Mouse (Mus musculus) mammary gland, adult 2 months (tissue): Measurements from ENCODE around the gene Gm10491. TPM values are rescaled to one million over a fixed set of nuclear protein-coding genes. Genes with fewer than 3 reads are reported as not detected.

ENCODE experiments used
- polyA plus RNA-seq: library from polyadenylated mRNA; depleted of rRNA; stranded (reverse); fragments of >200 nt; gene quantifications from 2 replicates; pipeline ENCODE4 v1.2.3, GENCODE M21; 2012; ENCODE audit warnings: low replicate concordance; rRNA removed

Gm10491 gene
- polyA plus RNA-seq: not detected in 2 replicates

DNA sequence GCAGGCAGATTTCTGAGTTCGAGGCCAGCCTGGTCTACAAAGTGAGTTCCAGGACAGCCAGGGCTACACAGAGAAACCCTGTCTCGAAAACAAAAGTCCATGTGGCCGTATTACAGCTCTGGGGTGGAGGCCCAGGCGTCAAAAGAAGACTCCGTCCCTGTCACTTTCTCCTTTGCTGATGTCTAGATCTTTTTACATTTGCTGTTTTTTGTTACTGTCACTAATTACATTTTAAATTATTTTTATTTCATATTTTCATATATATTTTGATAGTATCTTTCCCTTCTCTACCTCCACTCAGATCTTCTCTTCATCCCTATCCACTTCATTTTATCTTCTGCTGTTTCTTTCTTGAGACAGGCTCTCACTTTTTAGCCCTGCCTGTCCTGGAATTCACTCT lies at the start of gene Gm10491:
Gene Gm10491, minus strand, starts transcription at position 101 of the 400 bp plus-strand sequence.

DNA sequence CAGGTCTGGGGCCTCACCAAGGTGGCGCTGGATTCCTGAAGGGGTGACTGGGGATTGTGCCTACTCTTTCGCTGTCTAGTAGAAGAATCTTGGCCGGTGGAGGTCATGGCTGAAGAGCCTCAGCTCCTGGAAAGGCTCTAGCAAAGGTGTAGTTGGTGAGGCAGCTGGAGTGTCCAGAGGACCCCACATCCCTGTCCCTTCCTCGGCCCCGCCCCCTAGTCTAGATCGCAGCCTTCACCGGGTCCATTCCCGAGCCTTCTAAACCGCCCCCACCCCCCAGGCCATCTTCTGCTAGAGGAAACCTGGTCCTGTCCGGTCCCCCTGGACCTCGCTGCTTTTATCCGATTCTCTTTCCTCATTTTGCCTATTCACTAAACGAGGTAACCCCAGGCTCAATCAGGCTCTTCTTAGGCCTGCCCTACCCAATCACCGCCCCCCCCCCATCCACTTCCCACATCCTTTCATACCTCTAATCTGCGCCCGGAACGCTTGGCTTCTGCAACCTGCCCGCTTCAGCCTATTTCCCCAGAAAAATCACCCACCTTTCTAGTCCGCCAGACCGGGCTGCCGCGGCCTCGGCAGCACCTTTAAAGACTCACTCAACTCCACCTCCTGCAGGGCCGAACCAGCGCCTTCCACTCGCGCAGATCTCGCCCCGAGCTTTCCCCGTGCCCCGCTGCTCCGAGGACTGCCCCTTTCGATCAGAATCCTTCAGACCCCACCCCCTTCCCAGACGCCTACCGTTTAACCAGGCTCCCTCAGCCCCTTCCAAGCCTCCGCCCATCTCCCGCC lies 39.7 kb upstream of the Gm10491 start, which contains the start of gene Hdac6:
Gene Hdac6, minus strand, starts transcription at position 782 of the 792 bp plus-strand sequence.

DNA sequence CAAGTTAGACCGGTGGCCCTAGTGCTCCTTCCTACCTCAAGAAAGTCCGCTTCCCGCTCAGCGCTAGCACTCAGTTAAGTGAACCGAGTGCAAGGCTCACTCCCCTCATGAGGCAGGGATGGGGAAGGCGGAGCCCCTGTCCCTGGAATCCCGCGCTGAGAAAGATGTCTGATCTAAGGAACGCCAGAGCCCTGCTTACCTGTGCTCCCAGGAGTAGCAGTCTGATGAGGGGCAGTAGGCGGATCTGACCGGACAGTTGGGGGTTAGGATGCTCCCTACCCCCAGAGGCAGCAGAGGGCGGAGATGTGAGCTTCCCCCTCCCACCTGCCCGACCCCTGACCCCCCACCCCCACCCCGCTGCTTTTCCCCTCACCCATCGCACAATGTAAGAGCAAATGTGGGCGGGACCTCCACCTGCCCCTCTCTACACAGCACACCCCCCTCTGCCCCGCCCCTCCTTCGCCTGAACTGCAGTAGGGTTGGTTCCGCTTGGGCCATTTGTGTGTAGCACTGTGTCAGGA lies 20.7 kb upstream of the Gm10491 start, which contains the start of gene Eras:
Gene Eras, minus strand, starts transcription at position 338 of the 521 bp plus-strand sequence.

DNA sequence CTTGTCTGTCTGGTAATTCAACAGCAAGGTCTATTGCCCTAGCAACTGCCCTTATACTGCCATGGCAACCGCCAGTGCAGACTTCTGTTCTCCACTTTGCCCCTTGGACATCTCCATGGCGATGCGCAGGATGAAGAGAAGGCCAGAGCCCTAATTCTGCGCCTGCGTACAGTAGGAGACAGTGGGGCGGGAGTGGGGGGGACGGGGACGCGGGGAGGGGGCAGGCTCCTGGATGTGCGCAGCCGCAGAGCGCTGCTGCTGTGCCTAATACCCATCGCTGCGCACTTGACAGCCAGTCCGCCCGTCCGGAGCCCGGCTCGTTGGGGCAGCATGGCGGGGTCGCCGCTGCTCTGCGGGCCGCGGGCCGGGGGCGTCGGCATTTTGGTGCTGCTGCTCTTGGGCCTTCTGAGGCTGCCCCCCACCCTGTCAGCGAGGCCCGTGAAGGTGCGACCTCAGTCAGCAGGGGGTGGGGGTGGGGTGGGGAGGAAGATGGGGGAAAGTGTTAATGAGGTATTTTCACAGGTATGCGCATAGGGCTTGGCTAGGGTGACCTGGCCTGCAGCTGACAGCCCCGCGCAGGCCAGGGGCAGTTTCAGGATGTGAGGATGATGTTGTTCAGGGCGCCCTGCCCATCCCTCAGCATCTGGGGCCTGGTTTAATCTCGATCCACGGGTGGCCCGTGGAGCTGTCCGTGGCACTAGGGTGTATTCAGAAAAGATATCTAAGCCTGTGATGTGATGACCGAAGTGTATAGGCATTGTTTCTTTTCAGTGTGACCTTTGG lies 12.2 kb upstream of the Gm10491 start, which contains the start of gene Pcsk1n:
Gene Pcsk1n, plus strand, starts transcription at position 222 of the 783 bp plus-strand sequence.

GRCm38 (mm10) chrX:7909242-7909641 lies 1.6 kb upstream of the Gm10491 start, which contains the start of gene Gm10490:
TSS of gene Gm10490 (plus strand) at chrX:7909542.

DNA sequence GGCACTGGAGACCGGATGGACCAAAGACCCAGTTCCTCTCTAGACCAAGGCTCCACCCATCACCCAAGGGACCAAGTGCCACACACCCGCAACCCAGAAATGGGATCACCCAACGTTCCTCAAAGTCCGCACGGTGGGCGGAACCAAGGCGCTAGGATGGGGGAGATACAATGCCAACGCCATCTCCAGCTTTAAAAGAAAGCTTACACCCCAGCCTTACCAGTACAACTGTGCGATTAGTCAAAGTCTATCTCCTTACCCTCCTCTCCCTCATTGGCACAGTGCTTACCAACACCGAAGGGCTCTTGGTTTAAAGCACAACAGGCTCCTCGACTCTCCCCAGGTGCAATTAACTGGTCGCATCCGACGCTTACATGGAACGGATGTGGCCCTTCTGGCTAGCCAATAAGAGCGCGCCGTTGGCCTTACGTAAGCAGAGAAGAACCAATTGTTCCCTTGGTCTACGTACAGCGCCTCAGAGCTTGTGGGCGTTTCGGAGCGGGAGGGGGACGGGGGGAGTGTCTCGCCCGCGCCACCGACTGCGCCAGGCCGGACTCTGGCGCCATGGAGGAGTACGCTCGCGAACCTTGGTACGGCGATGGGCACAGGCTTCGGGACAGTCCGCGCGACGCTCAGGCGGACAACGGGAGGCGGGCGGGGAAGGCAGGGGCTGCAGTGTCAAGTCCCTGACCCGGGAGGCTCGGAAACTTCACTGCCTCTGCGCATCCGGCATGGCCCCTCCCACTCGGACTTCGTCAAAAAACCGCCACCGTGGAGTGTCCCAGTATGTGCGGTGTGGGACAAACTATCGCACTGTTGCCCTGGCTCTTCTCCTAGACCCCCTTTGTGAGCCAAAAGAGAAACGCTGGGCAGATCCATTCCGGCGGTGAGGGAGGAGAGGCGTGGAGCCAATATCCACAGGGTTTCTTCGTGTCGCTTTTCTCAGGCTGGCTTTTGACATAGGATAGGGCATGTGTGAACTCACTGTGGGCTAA lies 8.5 kb downstream of the Gm10491 start, which contains the start of the genes Pqbp1 and Timm17b:
Gene Pqbp1, minus strand, starts transcription at position 390 of the 995 bp plus-strand sequence.
Gene Timm17b, plus strand, starts transcription at position 478 of the 995 bp plus-strand sequence.

GRCm38 (mm10) chrX:7883841-7884567 lies 23.6 kb downstream of the Gm10491 start, which contains the start of gene Slc35a2:
TSS of gene Slc35a2 (plus strand) at chrX:7884028.

GRCm38 (mm10) chrX:7878007-7878419 lies 29.6 kb downstream of the Gm10491 start, which contains the start of gene Pim2:
TSS of gene Pim2 (plus strand) at chrX:7878262.

Other genes starting within 250 kb of the Gm10491 start
- 137 and 304 TPM in 2 replicates for gene Plp2, start 236.4 kb downstream of the Gm10491 start, polyA plus RNA-seq
- gene Magix, start 226.6 kb downstream of the Gm10491 start, polyA plus RNA-seq: 4.8 and 17.7 TPM in 2 replicates
- 5.4 and 7.0 TPM in 2 replicates for gene Gpkow, start 210.7 kb downstream of the Gm10491 start, polyA plus RNA-seq
- gene Wdr45, start 193.5 kb downstream of the Gm10491 start, polyA plus RNA-seq: 52.6 and 81.0 TPM in 2 replicates
- 0.95 and 4.4 TPM in 2 replicates for gene Gm45208, start 185.6 kb downstream of the Gm10491 start, polyA plus RNA-seq
- 50.1 and 63.0 TPM in 2 replicates for gene Praf2, start 179.4 kb downstream of the Gm10491 start, polyA plus RNA-seq
- gene Ccdc120, start 156.9 kb downstream of the Gm10491 start, polyA plus RNA-seq: 13.2 and 28.8 TPM in 2 replicates
- gene Tfe3, start 145.3 kb downstream of the Gm10491 start, polyA plus RNA-seq: 31.3 and 39.5 TPM in 2 replicates
- gene Gripap1, start 118.1 kb downstream of the Gm10491 start, polyA plus RNA-seq: 29.7 and 46.8 TPM in 2 replicates
- 3.0 and 3.3 TPM in 2 replicates for gene Kcnd1, start 85.5 kb downstream of the Gm10491 start, polyA plus RNA-seq
- 25.7 and 37.9 TPM in 2 replicates for gene Otud5, start 66.5 kb downstream of the Gm10491 start, polyA plus RNA-seq
- gene Pim2, start 29.6 kb downstream of the Gm10491 start, polyA plus RNA-seq: 19.4 and 44.8 TPM in 2 replicates
- 70.2 and 98.2 TPM in 2 replicates for gene Slc35a2, start 23.8 kb downstream of the Gm10491 start, polyA plus RNA-seq
- 60.2 and 64.8 TPM in 2 replicates for gene Pqbp1, start 8.6 kb downstream of the Gm10491 start, polyA plus RNA-seq
- 45.2 and 48.8 TPM in 2 replicates for gene Timm17b, start 8.5 kb downstream of the Gm10491 start, polyA plus RNA-seq
- not detected in 2 replicates for gene Gm10490, start 1.7 kb upstream of the Gm10491 start, polyA plus RNA-seq
- 0.12 TPM in 1 of 2 replicates, not detected in the other for gene Pcsk1n, start 12.0 kb upstream of the Gm10491 start, polyA plus RNA-seq
- not detected in 2 replicates for gene Eras, start 20.8 kb upstream of the Gm10491 start, polyA plus RNA-seq
- 28.6 and 37.1 TPM in 2 replicates for gene Hdac6, start 40.1 kb upstream of the Gm10491 start, polyA plus RNA-seq
- 1.9 TPM in 2 replicates for gene Gata1, start 70.2 kb upstream of the Gm10491 start, polyA plus RNA-seq
- gene Glod5, start 110.7 kb upstream of the Gm10491 start, polyA plus RNA-seq: not detected in 2 replicates
- gene Suv39h1, start 166.9 kb upstream of the Gm10491 start, polyA plus RNA-seq: 10.0 and 14.5 TPM in 2 replicates
- gene Was, start 182.7 kb upstream of the Gm10491 start, polyA plus RNA-seq: 17.7 and 40.1 TPM in 2 replicates
- gene Wdr13, start 225.1 kb upstream of the Gm10491 start, polyA plus RNA-seq: 84.1 and 145 TPM in 2 replicates
- 59.0 and 77.2 TPM in 2 replicates for gene Rbm3, start 238.0 kb upstream of the Gm10491 start, polyA plus RNA-seq